Mouse (Mus musculus) heart, embryonic 10.5 days (tissue): ENCODE data around the gene Alb. TPM values are rescaled to one million over a fixed set of nuclear protein-coding genes. Genes with fewer than 3 reads are reported as not detected.

Experiments used
- DNase-seq: peaks from one replicate; pipeline ENCODE4 v3.0.0-alpha.2; 2017; ENCODE audit warnings: low spot score
- H3K27ac ChIP-seq: fragments of 300-500 bp; sonication (generic); 2 replicates; pipeline ENCODE4 v1.5.1; 2016; ENCODE audit warnings: mild to moderate bottlenecking
- H3K27me3 ChIP-seq: fragments of 300-500 bp; sonication (generic); 2 replicates; pipeline ENCODE4 v1.6.1; 2016; ENCODE audit warnings: mild to moderate bottlenecking; ENCODE audit not compliant: poor library complexity, insufficient read depth, severe bottlenecking
- H3K36me3 ChIP-seq: fragments of 300-500 bp; sonication (generic); 2 replicates; pipeline ENCODE4 v1.6.1; 2016; ENCODE audit warnings: mild to moderate bottlenecking, moderate library complexity
- H3K4me1 ChIP-seq: fragments of 300-500 bp; sonication (generic); 2 replicates; pipeline ENCODE4 v1.6.1; 2016; ENCODE audit warnings: mild to moderate bottlenecking
- H3K4me3 ChIP-seq: fragments of 300-500 bp; sonication (generic); 2 replicates; pipeline ENCODE4 v1.5.1; 2016; ENCODE audit warnings: mild to moderate bottlenecking, moderate library complexity
- H3K9me3 ChIP-seq: fragments of 300-500 bp; sonication (generic); 2 replicates; pipeline ENCODE4 v1.6.1; 2016; ENCODE audit warnings: mild to moderate bottlenecking, moderate library complexity
- WGBS: fragments of 180-500 bp; shearing (Covaris S2); methylation state at CpG from one replicate; pipeline ENCODE4 v1.1.7; 2016; 5-methylcytosine and 5-hydroxymethylcytosine counted together
- polyA plus RNA-seq: library from polyadenylated mRNA; unstranded; fragments of >200 nt; fragmentation: Nextera tagmentation; extraction: Ambion mirVana; gene quantifications from 2 replicates; pipeline ENCODE4 v1.2.1, GENCODE M21; 2016

Gene Alb
- 1.2 and 25.7 TPM in 2 replicates for polyA plus RNA-seq

GRCm38 (mm10) chr5:90460619-90461018 lies at the start of gene Alb:
Gene Alb (plus strand): TSS chr5:90460897.
- DNase-seq = no peak
- no peak within 1 kb of the TSS for H3K27ac ChIP-seq
- no peak within 1 kb of the TSS for H3K4me3 ChIP-seq
- no peaks in the 10 kb centered on the region for H3K36me3 ChIP-seq
- no peaks in the 10 kb centered on the region for H3K4me1 ChIP-seq
- no peaks in the 10 kb centered on the region for H3K27me3 ChIP-seq
- H3K9me3 ChIP-seq = no peaks in the 10 kb centered on the region
- 88% methylated on average over 8 of the region's 8 CpGs for WGBS

- Histone ChIP-seq H3K27ac (no peak overlapping the region), H3K36me3 (no peaks in the 10 kb centered on the region), H3K27me3 (no peaks in the 10 kb centered on the region), H3K4me1 (no peaks in the 10 kb centered on the region), H3K9me3 (no peaks in the 10 kb centered on the region), H3K4me3 (no peak overlapping the region)
- 85% methylated on average over 8 of the region's 8 CpGs for WGBS
- DNase-seq = no peak
Measured at GRCm38 (mm10) chr5:90414142-90414924, 46.4 kb upstream of the Alb start.

DNA sequence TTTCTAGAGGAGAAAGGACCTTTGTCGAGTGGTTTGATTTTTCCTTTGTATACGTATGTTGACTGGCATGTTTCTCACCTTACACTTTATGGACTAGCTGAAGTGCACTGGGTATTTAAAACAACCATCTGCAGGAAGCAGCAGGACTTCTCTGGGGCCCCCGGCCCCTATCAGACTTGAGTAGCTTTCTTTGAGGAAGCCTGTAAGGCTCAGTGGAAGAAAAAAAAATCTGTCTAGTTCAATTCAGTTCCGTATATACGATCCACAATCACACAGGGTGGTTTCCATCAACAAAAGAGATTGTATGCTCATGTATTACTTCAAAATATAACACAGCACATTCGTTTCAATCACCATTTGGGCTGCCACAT lies 45.8 kb upstream of the Alb start:
- Histone ChIP-seq H3K27me3 (no peaks in the 10 kb centered on the region), H3K4me3 (no peak overlapping the region), H3K9me3 (no peaks in the 10 kb centered on the region), H3K27ac (no peak overlapping the region), H3K4me1 (no peaks in the 10 kb centered on the region), H3K36me3 (no peaks in the 10 kb centered on the region)
- 59% methylated on average over 6 of the region's 6 CpGs for WGBS
- DNase-seq = no peak

DNA sequence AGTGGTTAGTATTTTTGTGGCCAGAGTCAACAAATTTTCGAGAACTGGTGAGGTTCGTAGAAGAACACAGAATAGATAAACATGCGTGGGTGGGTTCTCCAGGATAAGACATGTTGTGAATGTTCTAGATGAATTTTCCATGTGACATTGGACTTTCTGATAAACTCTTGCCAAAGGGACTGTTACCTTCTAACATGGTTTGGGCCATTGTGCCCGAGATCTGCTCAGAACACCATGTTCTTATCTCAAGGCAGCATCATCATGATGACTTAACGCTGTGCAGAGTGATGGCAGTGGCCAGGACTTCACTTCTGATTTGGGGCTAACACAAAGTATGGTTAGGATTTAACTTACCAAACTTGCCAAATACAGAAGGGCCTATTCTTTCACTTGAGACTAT lies 36.1 kb upstream of the Alb start:
- H3K36me3 ChIP-seq = no peaks in the 10 kb centered on the region
- no peaks in the 10 kb centered on the region for H3K4me1 ChIP-seq
- H3K27me3 ChIP-seq = no peaks in the 10 kb centered on the region
- H3K9me3 ChIP-seq = no peaks in the 10 kb centered on the region
- 64% methylated on average over 5 of the region's 5 CpGs for WGBS
- no peak overlapping the region for H3K4me3 ChIP-seq
- no peak overlapping the region for H3K27ac ChIP-seq
- DNase-seq = no peak

- H3K4me3 ChIP-seq = no peak overlapping the region
- no peaks in the 10 kb centered on the region for H3K9me3 ChIP-seq
- no peaks in the 10 kb centered on the region for H3K4me1 ChIP-seq
- H3K36me3 ChIP-seq = no peaks in the 10 kb centered on the region
- no peak for DNase-seq
- WGBS = 84% methylated on average over 3 of the region's 3 CpGs
- H3K27ac ChIP-seq = no peak overlapping the region
- H3K27me3 ChIP-seq = no peaks in the 10 kb centered on the region
Measured at GRCm38 (mm10) chr5:90425191-90425590, 35.5 kb upstream of the Alb start.

GRCm38 (mm10) chr5:90431053-90431452 lies 29.6 kb upstream of the Alb start:
- WGBS = 68% methylated on average over 9 of the region's 9 CpGs
- no peaks in the 10 kb centered on the region for H3K36me3 ChIP-seq
- H3K9me3 ChIP-seq = no peaks in the 10 kb centered on the region
- H3K27me3 ChIP-seq = no peaks in the 10 kb centered on the region
- no peaks in the 10 kb centered on the region for H3K4me1 ChIP-seq
- no peak overlapping the region for H3K4me3 ChIP-seq
- DNase-seq = no peak
- H3K27ac ChIP-seq = no peak overlapping the region

- no peak for DNase-seq
- Histone ChIP-seq H3K36me3 (no peaks in the 10 kb centered on the region), H3K27me3 (no peaks in the 10 kb centered on the region), H3K4me1 (peaks cover 4% of the 10 kb centered on the region; the same call in 1 of the 2 replicates), H3K4me3 (no peak overlapping the region), H3K27ac (no peak overlapping the region), H3K9me3 (no peaks in the 10 kb centered on the region)
- 80% methylated on average over 4 of the region's 4 CpGs for WGBS
Measured at GRCm38 (mm10) chr5:90439157-90439556, 21.5 kb upstream of the Alb start.

DNA sequence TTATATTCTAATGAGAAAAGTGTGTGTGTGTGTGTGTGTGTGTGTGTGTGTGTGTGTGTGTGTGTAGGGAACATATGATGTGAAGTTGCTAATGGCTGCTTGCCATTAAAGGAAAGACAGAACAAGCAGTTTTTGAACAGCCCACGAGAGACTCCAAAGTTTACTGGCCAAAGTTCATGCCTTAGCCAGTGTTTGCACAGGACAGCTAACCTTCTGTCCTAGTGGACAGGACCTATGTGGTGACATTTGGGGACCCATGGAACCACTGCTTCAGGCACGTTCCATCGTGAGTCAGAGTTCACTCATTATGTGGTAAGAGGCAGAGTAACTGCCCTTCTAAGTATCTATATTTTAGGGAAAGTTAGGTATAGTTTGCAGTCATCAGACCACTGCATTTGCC lies 13.1 kb upstream of the Alb start:
- H3K27ac ChIP-seq = no peak overlapping the region
- WGBS = 89% methylated on average over 3 of the region's 3 CpGs
- no peak for DNase-seq

DNA sequence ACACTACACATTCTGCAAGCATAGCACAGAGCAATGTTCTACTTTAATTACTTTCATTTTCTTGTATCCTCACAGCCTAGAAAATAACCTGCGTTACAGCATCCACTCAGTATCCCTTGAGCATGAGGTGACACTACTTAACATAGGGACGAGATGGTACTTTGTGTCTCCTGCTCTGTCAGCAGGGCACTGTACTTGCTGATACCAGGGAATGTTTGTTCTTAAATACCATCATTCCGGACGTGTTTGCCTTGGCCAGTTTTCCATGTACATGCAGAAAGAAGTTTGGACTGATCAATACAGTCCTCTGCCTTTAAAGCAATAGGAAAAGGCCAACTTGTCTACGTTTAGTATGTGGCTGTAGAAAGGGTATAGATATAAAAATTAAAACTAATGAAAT lies 10.7 kb upstream of the Alb start:
- 74% methylated on average over 5 of the region's 5 CpGs for WGBS

More for the DNA sequence above, 13.1 kb upstream of the Alb start:
- H3K4me3 ChIP-seq = no peak overlapping the region
- no peaks in the 10 kb centered on the region for H3K9me3 ChIP-seq
- no peaks in the 10 kb centered on the region for H3K27me3 ChIP-seq
- no peaks in the 10 kb centered on the region for H3K36me3 ChIP-seq
- no peaks in the 10 kb centered on the region; the same call in 1 of the 2 replicates for H3K4me1 ChIP-seq

GRCm38 (mm10) chr5:90452711-90453110 lies 8.0 kb upstream of the Alb start:
- Histone ChIP-seq H3K27me3 (no peaks in the 10 kb centered on the region), H3K4me1 (no peaks in the 10 kb centered on the region), H3K36me3 (no peaks in the 10 kb centered on the region)

More for the DNA sequence above, 10.7 kb upstream of the Alb start:
- no peak for DNase-seq
- no peak overlapping the region for H3K4me3 ChIP-seq
- H3K4me1 ChIP-seq = no peaks in the 10 kb centered on the region
- no peaks in the 10 kb centered on the region for H3K9me3 ChIP-seq
- no peaks in the 10 kb centered on the region for H3K27me3 ChIP-seq
- H3K36me3 ChIP-seq = no peaks in the 10 kb centered on the region
- H3K27ac ChIP-seq = no peak overlapping the region

DNA sequence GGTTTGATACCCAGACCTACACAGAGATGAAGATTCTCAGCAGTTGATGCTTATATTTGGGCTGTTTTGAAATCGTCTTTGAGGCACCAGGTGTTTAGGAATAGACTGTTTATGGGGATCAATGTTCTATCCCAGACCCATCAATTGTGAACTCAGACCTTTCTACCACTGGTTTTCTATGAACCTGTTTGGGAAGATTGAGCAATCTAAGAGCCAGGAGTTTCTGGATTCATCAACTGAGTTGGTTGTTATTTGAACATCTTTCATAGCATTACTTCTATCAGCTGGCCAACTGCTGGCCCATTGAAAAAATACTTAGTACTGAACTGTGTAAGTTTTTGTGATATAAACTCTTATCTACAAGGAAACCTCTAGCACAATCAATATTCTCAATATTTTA lies 3.5 kb upstream of the Alb start:
- H3K36me3 ChIP-seq = no peaks in the 10 kb centered on the region
- no peaks in the 10 kb centered on the region for H3K27me3 ChIP-seq
- WGBS = 64% methylated on average over 1 of the region's 1 CpGs
- H3K4me3 ChIP-seq = no peak overlapping the region
- H3K27ac ChIP-seq = no peak overlapping the region
- no peaks in the 10 kb centered on the region for H3K4me1 ChIP-seq
- no peak for DNase-seq
- no peaks in the 10 kb centered on the region for H3K9me3 ChIP-seq

More at GRCm38 (mm10) chr5:90452711-90453110, 8.0 kb upstream of the Alb start:
- no peaks in the 10 kb centered on the region for H3K9me3 ChIP-seq
- no peak overlapping the region for H3K27ac ChIP-seq
- WGBS = 64% methylated on average over 4 of the region's 4 CpGs
- no peak overlapping the region for H3K4me3 ChIP-seq
- DNase-seq = no peak

DNA sequence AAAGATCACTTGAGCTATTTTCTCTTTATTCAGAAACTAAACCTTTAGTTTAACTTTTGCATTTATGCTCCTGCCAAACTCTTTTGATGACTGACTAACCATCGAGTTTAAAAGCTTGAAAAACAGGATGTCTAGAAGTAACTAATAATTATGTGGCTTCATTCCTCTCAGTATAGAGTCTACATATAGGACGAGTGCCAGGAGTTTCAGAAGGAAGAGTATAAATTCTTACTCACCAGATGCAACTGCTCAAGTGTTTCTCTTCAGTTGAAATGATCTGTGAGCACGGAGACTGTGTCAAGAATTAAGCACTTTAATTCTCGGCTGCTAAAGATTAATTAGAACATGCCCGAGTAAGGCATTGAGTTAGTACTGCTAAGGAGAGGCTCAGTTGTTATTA lies 2.0 kb upstream of the Alb start:
- H3K9me3 ChIP-seq = no peaks in the 10 kb centered on the region
- no peak overlapping the region for H3K4me3 ChIP-seq
- no peaks in the 10 kb centered on the region for H3K27me3 ChIP-seq
- 81% methylated on average over 5 of the region's 5 CpGs for WGBS
- H3K4me1 ChIP-seq = no peaks in the 10 kb centered on the region
- no peak for DNase-seq
- no peaks in the 10 kb centered on the region for H3K36me3 ChIP-seq
- no peak overlapping the region for H3K27ac ChIP-seq

DNA sequence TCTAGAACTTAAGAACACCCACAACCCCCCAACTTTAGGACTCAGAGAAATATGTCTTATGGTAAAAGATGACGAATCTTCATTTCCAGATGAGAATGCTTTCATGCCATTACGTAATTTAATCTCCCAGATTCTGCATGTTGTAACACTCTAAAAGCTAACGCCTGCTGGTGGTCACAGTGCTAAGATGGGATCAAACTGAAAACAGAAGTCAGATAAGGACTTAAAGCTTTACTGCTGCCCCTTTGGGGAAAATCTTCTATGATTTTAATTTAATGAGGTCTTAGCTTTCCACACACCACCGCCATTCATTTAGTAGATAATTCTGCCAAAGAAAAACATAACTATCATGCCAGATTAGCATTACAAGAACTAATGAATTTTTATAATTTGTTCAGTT lies 6.1 kb downstream of the Alb start:
- H3K27me3 ChIP-seq = no peaks in the 10 kb centered on the region
- H3K4me1 ChIP-seq = no peaks in the 10 kb centered on the region
- no peaks in the 10 kb centered on the region for H3K9me3 ChIP-seq
- H3K4me3 ChIP-seq = no peak overlapping the region
- DNase-seq = no peak
- 67% methylated on average over 4 of the region's 4 CpGs for WGBS
- H3K36me3 ChIP-seq = no peaks in the 10 kb centered on the region
- H3K27ac ChIP-seq = no peak overlapping the region

GRCm38 (mm10) chr5:90467245-90467644 lies 6.5 kb downstream of the Alb start:
- no peaks in the 10 kb centered on the region for H3K27me3 ChIP-seq
- H3K4me3 ChIP-seq = no peak overlapping the region
- no peaks in the 10 kb centered on the region for H3K9me3 ChIP-seq
- no peak for DNase-seq
- H3K27ac ChIP-seq = no peak overlapping the region
- WGBS = 54% methylated on average over 6 of the region's 6 CpGs
- H3K4me1 ChIP-seq = no peaks in the 10 kb centered on the region
- no peaks in the 10 kb centered on the region for H3K36me3 ChIP-seq
